Mouse (Mus musculus): Measurements from ENCODE around the gene Sdccag8. TPM values are rescaled to one million over a fixed set of nuclear protein-coding genes. Genes with fewer than 3 reads are reported as not detected.
"Not testable (repeated sequence)": the region's sequence is repeated elsewhere in the genome, so short reads cannot be mapped to it uniquely, and the experiment has no call there.

Gene Sdccag8
- polyA plus RNA-seq, 1 experiment from 2014 or later: 8.7 TPM

DNA sequence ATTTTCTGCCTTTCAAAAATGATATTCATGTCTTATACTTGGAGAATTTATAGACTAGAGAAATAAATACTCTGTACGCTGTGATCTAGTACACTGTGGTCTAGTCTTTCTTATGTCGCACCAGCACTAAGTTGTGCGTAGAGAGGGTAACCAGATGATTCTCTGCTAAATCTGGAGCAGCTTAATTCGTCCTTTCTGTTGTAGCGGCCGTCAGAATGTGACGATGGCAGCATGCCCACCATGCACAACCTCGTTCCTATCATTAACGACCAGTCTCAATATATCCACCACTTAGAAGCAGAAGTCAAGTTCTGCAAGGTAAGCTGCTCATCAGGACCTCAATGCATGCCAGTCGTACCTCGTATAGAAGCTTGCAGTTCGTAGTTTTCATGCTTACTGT lies 14.2 kb downstream of the Sdccag8 start:
- Histone ChIP-seq H3K27ac (replicated peaks) (no peak overlapping the region), H3K9me3 (no peaks in the 10 kb centered on the region), H3K4me1 (peaks cover 26% of the 10 kb centered on the region), H3K27me3 (replicated peaks) (no peaks in the 10 kb centered on the region), H3K9ac (no peak overlapping the region), H3K4me3 (no peak overlapping the region), H3K36me3 (peaks cover 4% of the 10 kb centered on the region), H3K4me2 (no peak overlapping the region)
- no peak for ATAC-seq (ENCODE audit: extremely low read depth, insufficient number of reproducible peaks, low FRiP score, low TSS enrichment)
- 72% methylated on average over 12 of the region's 12 CpGs for WGBS

DNA sequence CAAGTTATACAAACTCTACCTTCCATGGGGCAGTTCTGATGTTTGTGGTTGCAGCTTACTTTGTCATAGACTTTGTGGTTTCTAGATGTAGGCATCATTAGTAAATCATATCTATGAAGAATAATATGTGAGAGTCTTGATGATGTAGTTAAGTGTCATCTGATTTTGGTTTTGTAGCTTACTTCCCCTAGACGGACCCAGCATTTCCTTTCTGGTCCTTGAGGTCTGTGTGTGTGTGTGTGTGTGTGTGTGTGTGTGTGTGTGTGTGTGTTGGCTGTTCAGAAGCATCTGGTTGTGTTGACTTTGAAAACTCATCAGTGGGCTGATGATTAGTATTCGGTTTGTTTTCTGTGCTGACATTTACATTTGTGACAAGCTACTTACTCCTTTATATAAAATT lies 17.6 kb downstream of the Sdccag8 start:
- Histone ChIP-seq H3K4me3 (no peak overlapping the region), H3K9me3 (no peaks in the 10 kb centered on the region), H3K4me2 (no peak overlapping the region), H3K27ac (replicated peaks) (no peak overlapping the region), H3K27me3 (replicated peaks) (no peaks in the 10 kb centered on the region), H3K9ac (no peak overlapping the region), H3K4me1 (peaks cover 31% of the 10 kb centered on the region), H3K36me3 (peaks cover 4% of the 10 kb centered on the region)
- no peak for ATAC-seq (ENCODE audit: extremely low read depth, insufficient number of reproducible peaks, low FRiP score, low TSS enrichment)
- 66% methylated on average over 2 of the region's 2 CpGs for WGBS

DNA sequence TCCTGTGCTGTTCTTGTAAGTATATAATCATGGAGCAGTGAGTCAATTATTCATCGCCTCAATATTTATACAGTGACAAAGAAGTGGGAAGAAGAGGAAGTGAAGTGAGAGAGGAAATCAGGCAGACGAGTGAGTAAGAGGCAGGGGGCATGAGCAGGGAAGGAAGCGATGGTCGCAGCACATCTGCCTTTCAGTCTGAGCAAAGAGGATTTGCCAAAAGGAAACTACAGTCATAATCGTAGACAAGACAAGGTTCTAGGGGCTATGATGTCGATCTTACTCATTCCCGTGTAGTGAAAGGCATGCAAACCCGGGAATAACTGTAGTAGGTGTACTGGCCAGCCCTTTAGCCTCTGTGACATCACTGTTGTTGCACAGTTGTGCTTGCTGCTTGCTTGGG lies 18.1 kb downstream of the Sdccag8 start:
- Histone ChIP-seq H3K9ac (no peak overlapping the region), H3K4me3 (no peak overlapping the region), H3K4me1 (peaks cover 26% of the 10 kb centered on the region), H3K4me2 (0 out of 2 replicates have a peak overlapping the region, but pooled peaks have one; percentile 15), H3K27me3 (replicated peaks) (no peaks in the 10 kb centered on the region), H3K9me3 (no peaks in the 10 kb centered on the region), H3K27ac (replicated peaks) (peak overlapping the region; percentile 33; the same call in 1 of the 2 replicates), H3K36me3 (peaks cover 4% of the 10 kb centered on the region)
- 50% methylated on average over 8 of the region's 8 CpGs for WGBS
- ATAC-seq (ENCODE audit: extremely low read depth, insufficient number of reproducible peaks, low FRiP score, low TSS enrichment): no peak

DNA sequence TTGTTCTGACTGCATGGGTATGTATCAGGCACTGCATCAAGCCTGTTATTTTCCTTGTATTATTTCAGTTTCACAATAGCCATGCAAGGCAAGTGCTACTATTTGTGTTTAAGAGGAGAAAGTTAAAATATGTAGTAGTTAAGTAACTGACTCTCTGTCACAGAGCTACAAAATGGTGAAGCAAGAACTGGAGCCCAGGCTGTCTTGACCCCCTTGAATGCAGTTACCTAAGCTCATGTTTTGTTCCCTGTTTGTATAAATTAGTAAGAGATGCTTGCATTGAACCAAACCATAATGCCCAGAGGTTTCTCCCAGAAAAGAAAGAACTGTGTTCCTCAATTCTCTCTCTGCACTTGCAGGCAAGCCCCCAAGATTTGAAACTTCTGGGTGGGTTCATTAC lies 18.8 kb downstream of the Sdccag8 start:
- H3K4me3 ChIP-seq: no peak overlapping the region
- no peak overlapping the region for H3K4me2 ChIP-seq
- no peaks in the 10 kb centered on the region for H3K27me3 ChIP-seq (replicated peaks)
- H3K9ac ChIP-seq: no peak overlapping the region
- H3K36me3 ChIP-seq: peaks cover 4% of the 10 kb centered on the region
- peaks cover 19% of the 10 kb centered on the region for H3K4me1 ChIP-seq
- no peak overlapping the region for H3K27ac ChIP-seq (replicated peaks)
- no peaks in the 10 kb centered on the region for H3K9me3 ChIP-seq
- ATAC-seq (ENCODE audit: extremely low read depth, insufficient number of reproducible peaks, low FRiP score, low TSS enrichment): no peak

DNA sequence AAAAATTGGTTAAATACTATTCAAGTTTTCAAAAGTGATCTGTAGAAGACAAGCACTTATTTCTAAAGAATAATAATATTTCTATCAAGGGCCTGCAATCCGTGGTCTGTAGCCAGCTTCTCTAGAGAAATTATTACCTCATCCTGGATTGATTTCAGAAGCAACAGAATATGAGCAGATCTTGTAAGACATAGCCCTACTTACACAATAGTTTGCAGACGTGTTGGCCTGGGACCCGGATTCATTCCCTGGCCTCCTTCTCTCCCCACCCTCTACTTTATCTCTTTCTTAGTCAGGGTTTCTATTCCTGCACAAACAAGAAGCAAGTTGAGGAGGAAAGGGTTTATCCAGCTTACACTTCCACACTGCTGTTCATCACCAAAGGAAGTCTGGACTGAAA lies 19.5 kb downstream of the Sdccag8 start:
- no peak overlapping the region for H3K4me3 ChIP-seq

DNA sequence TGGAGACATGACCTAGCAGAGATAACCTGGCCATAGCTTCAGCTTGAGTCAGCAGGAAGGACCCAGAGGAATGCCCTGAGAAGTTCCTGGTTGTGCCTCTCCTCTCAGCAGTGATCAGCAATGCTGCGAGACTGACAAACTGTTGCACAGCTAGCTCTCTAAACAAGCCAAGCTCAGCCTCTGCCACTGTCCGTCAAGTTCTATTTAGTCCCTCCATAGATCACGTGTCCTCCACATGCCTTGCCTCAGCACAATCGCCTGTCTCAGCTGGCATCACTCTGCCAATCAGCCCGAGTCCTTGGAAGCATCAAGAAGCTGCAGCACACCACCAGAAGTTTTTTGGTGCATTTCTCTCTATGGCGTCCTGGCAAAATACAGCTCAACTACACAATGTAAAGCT lies 20.4 kb downstream of the Sdccag8 start:
- Histone ChIP-seq H3K27me3 (replicated peaks) (no peaks in the 10 kb centered on the region), H3K36me3 (no peaks in the 10 kb centered on the region), H3K4me2 (peak overlapping the region; percentile 84), H3K4me1 (peaks cover 18% of the 10 kb centered on the region), H3K4me3 (peak overlapping the region; percentile 54), H3K9me3 (no peaks in the 10 kb centered on the region), H3K27ac (replicated peaks) (no peak overlapping the region), H3K9ac (peak overlapping the region; percentile 79; the same call in 1 of the 2 replicates)
- WGBS: 33% methylated on average over 6 of the region's 6 CpGs
- ATAC-seq (ENCODE audit: extremely low read depth, insufficient number of reproducible peaks, low FRiP score, low TSS enrichment): no peak

More for the DNA sequence above, 19.5 kb downstream of the Sdccag8 start:
- Histone ChIP-seq H3K4me2 (no peak overlapping the region), H3K9ac (no peak overlapping the region), H3K36me3 (peaks cover 4% of the 10 kb centered on the region), H3K9me3 (no peaks in the 10 kb centered on the region), H3K27ac (replicated peaks) (no peak overlapping the region), H3K27me3 (replicated peaks) (no peaks in the 10 kb centered on the region), H3K4me1 (peaks cover 18% of the 10 kb centered on the region)
- ATAC-seq (ENCODE audit: extremely low read depth, insufficient number of reproducible peaks, low FRiP score, low TSS enrichment): no peak
- WGBS: 36% methylated on average over 3 of the region's 3 CpGs

DNA sequence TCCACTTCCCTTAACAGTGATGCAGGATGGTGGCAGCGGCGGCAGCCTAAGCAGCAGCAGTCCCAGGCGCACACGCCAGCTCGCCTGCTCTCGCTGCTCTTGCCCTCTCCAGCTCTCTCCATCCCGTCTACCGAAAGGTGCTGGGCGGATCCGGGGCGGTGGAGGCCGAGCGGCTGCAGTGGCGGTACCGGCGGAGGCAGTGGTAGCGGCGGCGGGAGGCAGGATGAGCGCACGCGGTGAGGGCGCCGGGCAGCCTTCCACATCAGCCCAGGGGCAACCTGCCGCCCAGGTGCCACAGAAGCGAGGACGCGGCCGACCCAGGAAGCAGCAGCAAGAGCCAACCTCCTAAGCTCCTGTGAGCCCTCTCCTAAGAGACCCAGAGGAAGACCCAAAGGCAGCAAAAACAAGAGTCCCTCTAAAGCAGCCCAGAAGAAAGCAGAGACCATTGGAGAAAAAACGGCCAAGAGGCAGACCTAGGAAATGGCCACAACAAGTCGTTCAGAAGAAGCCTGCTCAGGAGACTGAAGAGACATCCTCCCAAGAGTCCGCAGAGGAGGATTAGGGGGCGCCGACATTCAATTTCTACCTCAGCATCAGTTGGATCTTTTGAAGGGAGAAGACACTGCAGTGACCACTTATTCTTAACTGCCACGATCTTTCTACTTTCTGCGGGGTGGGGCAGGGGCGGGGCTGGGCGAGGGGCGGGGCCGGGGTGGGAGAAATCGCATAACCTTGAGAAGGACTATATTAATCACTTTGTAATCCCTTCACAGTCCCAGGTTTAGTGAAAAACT lies 21.2 kb downstream of the Sdccag8 start:
- no peaks in the 10 kb centered on the region for H3K36me3 ChIP-seq
- peak overlapping the region; percentile 34 for H3K27ac ChIP-seq (replicated peaks)
- H3K27me3 ChIP-seq (replicated peaks): no peaks in the 10 kb centered on the region
- H3K9ac ChIP-seq: peak overlapping the region; percentile 79
- H3K4me3 ChIP-seq: peak overlapping the region; percentile 54
- H3K9me3 ChIP-seq: no peaks in the 10 kb centered on the region
- H3K4me2 ChIP-seq: peak overlapping the region; percentile 84
- ATAC-seq (ENCODE audit: extremely low read depth, insufficient number of reproducible peaks, low FRiP score, low TSS enrichment): no peak
- 1% methylated on average over 41 of the region's 41 CpGs for WGBS
- H3K4me1 ChIP-seq: peaks cover 18% of the 10 kb centered on the region

DNA sequence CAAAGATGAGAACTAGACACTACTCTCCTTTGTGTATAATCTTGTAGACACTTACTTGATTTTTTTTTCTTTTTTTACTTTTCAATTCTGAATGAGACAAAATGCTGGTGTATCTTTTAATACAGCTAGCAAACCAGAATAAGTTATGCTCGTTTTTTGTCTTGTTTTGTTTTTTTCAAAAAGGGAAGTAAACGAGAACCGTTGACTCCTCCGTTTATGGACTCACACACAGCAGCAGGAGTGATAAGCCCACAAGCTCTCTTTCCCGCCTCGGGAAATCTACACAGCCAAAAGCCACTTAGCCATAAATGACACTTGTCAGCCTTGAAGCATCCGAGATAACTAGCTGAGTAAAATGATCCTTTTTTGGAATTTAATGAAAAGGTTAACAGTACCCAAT lies 22.1 kb downstream of the Sdccag8 start:
- WGBS: 17% methylated on average over 7 of the region's 7 CpGs
- ATAC-seq (ENCODE audit: extremely low read depth, insufficient number of reproducible peaks, low FRiP score, low TSS enrichment); H3K36me3 ChIP-seq; H3K9me3 ChIP-seq; H3K27ac ChIP-seq (replicated peaks); H3K27me3 ChIP-seq (replicated peaks): not testable (repeated sequence)
- Histone ChIP-seq H3K4me1 (peaks cover 18% of the 10 kb centered on the region), H3K4me2 (peak overlapping the region; percentile 84), H3K4me3 (peak overlapping the region; percentile 45), H3K9ac (0 out of 2 replicates have a peak overlapping the region, but pooled peaks have one; percentile 56)

DNA sequence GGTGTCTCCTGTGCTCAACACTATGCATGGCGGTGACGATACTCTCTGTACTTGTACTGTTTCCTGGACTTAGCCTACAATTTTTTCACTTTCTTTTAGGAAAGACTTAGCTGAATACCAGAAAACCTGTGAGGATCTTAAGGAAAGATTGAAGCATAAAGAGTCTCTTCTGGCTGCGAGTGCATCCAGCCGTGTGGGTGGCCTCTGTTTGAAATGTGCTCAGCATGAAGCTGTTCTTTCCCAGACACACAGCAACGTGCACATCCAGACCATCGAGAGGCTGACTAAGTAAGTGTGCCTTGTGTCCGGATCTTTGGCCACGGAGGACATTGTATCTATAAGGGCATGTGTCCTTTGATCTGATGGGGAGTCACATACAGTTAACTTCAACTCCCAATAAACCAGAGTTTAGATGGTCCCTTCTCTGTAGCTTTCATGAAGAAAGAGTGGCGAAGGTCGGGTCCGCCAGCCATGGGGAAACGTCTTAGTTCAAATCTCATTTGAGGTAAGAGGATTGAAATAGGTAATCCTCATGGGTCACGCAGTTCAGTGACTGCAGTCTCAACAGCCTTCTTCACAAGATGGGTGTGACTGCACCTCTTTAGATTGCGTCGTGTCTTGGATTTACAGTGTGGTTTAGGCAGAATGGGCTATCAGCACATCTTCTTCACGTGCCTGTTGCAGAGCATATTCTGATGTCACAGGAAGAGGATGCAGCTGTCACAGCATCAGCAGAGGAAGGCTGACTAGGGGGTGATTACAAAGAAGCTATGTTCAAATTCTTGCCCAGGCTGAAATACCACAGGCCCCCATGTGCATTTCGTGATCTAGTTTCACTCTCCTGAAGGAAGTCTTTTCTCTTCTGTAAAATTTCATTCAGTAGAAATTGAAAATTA lies 30.9 kb downstream of the Sdccag8 start:
- no peak overlapping the region for H3K9ac ChIP-seq
- H3K36me3 ChIP-seq: peaks cover 30% of the 10 kb centered on the region
- no peaks in the 10 kb centered on the region for H3K4me1 ChIP-seq
- WGBS: 72% methylated on average over 17 of the region's 17 CpGs
- H3K27me3 ChIP-seq (replicated peaks): no peaks in the 10 kb centered on the region
- no peak overlapping the region for H3K27ac ChIP-seq (replicated peaks)
- no peak overlapping the region for H3K4me2 ChIP-seq
- no peak overlapping the region for H3K4me3 ChIP-seq
- ATAC-seq (ENCODE audit: extremely low read depth, insufficient number of reproducible peaks, low FRiP score, low TSS enrichment): no peak
- H3K9me3 ChIP-seq: no peaks in the 10 kb centered on the region

DNA sequence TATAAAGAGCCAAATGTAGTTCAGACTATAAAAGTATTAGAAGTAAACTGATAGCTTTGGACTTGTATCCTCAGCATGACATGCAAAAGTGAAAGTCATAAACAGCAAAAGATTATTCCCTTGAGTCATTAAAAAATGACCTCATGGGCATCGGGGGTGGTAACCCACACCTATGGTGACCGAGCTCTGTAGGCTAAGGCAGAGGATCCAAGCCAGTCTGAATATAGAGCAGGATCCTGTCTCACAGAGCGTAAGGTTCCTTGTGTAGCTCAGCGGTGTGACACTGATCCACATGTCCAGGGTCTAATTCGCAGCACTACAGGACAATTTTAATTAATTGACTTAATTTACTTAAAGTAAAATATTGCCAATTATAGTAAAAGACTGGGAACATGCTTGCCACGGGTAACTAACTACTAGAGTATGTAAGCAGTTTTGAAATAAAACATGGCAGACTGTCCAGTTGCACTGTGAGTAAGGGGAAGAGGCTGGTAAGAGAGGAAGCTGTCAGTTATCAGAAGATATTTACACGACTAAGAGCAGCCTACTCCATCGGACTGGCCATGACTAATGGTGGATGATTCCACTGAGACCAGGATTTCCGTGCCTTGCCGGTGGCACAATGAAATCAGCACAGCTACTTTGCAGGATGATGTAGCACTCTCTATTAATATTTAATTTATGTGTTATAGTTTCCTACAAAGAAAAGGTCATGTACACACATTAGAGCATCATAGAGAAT lies 32.8 kb downstream of the Sdccag8 start:
- H3K27ac ChIP-seq (replicated peaks): no peak overlapping the region
- H3K9ac ChIP-seq: no peak overlapping the region
- no peak for ATAC-seq (ENCODE audit: extremely low read depth, insufficient number of reproducible peaks, low FRiP score, low TSS enrichment)
- H3K9me3 ChIP-seq: peaks cover under 1% of the 10 kb centered on the region
- no peak overlapping the region for H3K4me3 ChIP-seq
- H3K27me3 ChIP-seq (replicated peaks): no peaks in the 10 kb centered on the region
- no peaks in the 10 kb centered on the region for H3K4me1 ChIP-seq
- no peak overlapping the region for H3K4me2 ChIP-seq
- peaks cover 30% of the 10 kb centered on the region for H3K36me3 ChIP-seq
- WGBS: 71% methylated on average over 10 of the region's 10 CpGs
